Mouse (Mus musculus): Measurements from ENCODE around the gene Klb. TPM values are rescaled to one million over a fixed set of nuclear protein-coding genes. Genes with fewer than 3 reads are reported as not detected.

The Klb gene
- total and polyA plus RNA-seq, 2 experiments from 2014 or later, result 0.05 to 0.29 TPM

DNA sequence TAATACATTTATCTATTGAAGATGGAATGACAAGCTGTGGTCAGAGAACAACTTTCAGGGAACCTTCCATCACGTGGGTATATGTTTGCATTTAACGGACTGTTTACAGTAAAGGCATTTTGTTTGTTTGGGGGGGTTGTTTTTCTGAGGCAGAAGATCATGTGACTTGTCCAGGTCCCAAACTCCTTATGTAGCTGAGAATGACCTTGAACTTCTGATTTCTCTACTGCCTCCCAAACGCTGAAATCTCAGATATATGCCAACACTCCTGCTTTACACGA is 12.1 kb upstream of the Klb start:
- peak overlapping the region; percentile 58 for H3K4me2 ChIP-seq (ENCODE audit: low read depth)
- no peaks in the 10 kb centered on the region for H3K36me3 ChIP-seq (ENCODE audit: insufficient read depth)
- no peak overlapping the region for H3K27ac ChIP-seq (ENCODE audit: low read depth, low read length)
- H3K4me1 ChIP-seq (ENCODE audit: insufficient read depth), result 0 out of 2 replicates have a peak, but pooled peaks cover 5% of the 10 kb centered on the region
- no peak overlapping the region for H3K9ac ChIP-seq
- H3K4me3 ChIP-seq (ENCODE audit: low read depth, low read length), result peak overlapping the region; percentile 60
- TF ChIP-seq CTCF (IDR thresholded peaks at IDR 0.05; ENCODE audit: low read depth), result no peak
- H3K9me3 ChIP-seq (ENCODE audit: low read length), result no peaks in the 10 kb centered on the region
- ATAC-seq, result no peak
- 25% methylated on average over 4 of the region's 4 CpGs for WGBS
- DNase-seq, result peak; percentile 1
- no peaks in the 10 kb centered on the region for H3K27me3 ChIP-seq (ENCODE audit: insufficient read depth, low read length)

DNA sequence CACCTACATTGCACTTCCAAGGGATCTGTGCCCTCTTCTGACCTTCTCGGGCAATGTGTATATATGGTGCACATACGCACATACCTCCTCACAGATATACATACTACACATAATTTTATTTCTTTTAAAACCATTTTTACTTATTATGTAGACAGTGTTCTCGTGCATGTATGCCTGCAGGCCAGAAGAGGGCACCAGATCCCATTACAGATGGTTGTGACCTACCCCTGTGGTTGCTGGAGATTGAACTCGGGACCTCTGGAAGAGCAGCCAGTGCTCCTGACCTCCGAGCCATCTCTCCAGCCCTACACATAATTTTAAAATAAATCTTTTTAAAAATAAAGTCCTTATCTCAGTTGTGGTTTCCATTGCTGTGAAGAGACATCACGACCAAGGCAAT is 9.7 kb upstream of the Klb start:
- Histone ChIP-seq H3K4me1 (ENCODE audit: insufficient read depth) (0 out of 2 replicates have a peak, but pooled peaks cover 5% of the 10 kb centered on the region), H3K4me3 (ENCODE audit: low read depth, low read length) (no peak overlapping the region), H3K9me3 (ENCODE audit: low read length) (no peaks in the 10 kb centered on the region), H3K4me2 (ENCODE audit: low read depth) (no peak overlapping the region), H3K27me3 (ENCODE audit: insufficient read depth, low read length) (no peaks in the 10 kb centered on the region), H3K27ac (ENCODE audit: low read depth, low read length) (no peak overlapping the region), H3K36me3 (ENCODE audit: insufficient read depth) (no peaks in the 10 kb centered on the region), H3K9ac (no peak overlapping the region)
- DNase-seq, result no peak
- 89% methylated on average over 6 of the region's 6 CpGs for WGBS
- no peak for ATAC-seq
- 0 out of 2 replicates have a peak, but pooled peaks have one; percentile 5 for TF ChIP-seq CTCF (IDR thresholded peaks at IDR 0.05; ENCODE audit: low read depth)

DNA sequence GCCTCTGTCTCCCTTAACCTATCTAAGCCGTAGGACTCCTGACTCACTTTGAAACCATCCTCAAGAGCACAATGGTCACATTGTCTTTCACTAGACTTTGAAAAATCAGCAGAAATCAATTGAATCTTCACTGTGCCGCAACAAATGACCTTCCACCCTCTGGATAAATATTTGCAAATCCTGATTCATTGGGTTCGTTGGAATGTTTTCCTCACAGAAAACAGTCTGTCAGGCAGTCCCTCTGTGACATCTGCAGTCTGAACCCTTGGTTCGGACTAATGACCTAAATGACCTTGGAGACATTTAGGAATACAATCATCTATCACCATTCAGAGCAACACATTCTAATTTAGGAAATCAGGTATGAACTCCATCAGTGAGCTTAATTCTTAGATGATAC is 7.9 kb upstream of the Klb start:
- 65% methylated on average over 4 of the region's 4 CpGs for WGBS
- ATAC-seq, result no peak

DNA sequence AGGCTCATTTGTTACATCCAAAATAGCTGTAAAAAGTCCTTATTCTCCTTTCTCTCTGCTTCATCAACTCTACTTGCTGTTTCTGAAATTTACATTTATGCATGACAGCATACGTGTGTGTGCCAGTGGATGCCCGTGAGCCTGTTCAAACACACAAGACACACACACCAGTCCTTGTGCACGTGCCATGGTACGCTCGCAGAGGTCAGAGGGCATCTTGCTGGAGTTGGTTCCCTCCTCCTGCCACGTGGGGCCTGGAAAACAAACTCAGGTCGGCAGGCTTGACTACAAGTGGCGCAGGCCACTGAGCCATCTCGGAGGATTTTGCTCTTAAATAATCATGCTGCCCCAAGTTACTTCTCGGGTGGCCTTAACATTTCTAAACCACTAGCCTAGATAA is 2.4 kb downstream of the Klb start:
- no peak overlapping the region for H3K4me2 ChIP-seq (ENCODE audit: low read depth)
- H3K27me3 ChIP-seq (ENCODE audit: insufficient read depth, low read length), result no peaks in the 10 kb centered on the region
- DNase-seq (no peak), ATAC-seq (no peak)
- no peak overlapping the region for H3K4me3 ChIP-seq (ENCODE audit: low read depth, low read length)
- no peak for TF ChIP-seq CTCF (IDR thresholded peaks at IDR 0.05; ENCODE audit: low read depth)
- H3K9ac ChIP-seq, result no peak overlapping the region
- no peaks in the 10 kb centered on the region for H3K4me1 ChIP-seq (ENCODE audit: insufficient read depth)
- no peak overlapping the region for H3K27ac ChIP-seq (ENCODE audit: low read depth, low read length)
- no peaks in the 10 kb centered on the region for H3K36me3 ChIP-seq (ENCODE audit: insufficient read depth)
- WGBS, result 81% methylated on average over 10 of the region's 10 CpGs
- H3K9me3 ChIP-seq (ENCODE audit: low read length), result no peaks in the 10 kb centered on the region

More for the DNA sequence above, 7.9 kb upstream of the Klb start:
- Histone ChIP-seq H3K36me3 (ENCODE audit: insufficient read depth) (no peaks in the 10 kb centered on the region), H3K9me3 (ENCODE audit: low read length) (no peaks in the 10 kb centered on the region), H3K27me3 (ENCODE audit: insufficient read depth, low read length) (no peaks in the 10 kb centered on the region), H3K4me1 (ENCODE audit: insufficient read depth) (0 out of 2 replicates have a peak, but pooled peaks cover 5% of the 10 kb centered on the region), H3K27ac (ENCODE audit: low read depth, low read length) (no peak overlapping the region), H3K4me3 (ENCODE audit: low read depth, low read length) (no peak overlapping the region), H3K4me2 (ENCODE audit: low read depth) (no peak overlapping the region), H3K9ac (no peak overlapping the region)
- no peak for DNase-seq
- no peak for TF ChIP-seq CTCF (IDR thresholded peaks at IDR 0.05; ENCODE audit: low read depth)

DNA sequence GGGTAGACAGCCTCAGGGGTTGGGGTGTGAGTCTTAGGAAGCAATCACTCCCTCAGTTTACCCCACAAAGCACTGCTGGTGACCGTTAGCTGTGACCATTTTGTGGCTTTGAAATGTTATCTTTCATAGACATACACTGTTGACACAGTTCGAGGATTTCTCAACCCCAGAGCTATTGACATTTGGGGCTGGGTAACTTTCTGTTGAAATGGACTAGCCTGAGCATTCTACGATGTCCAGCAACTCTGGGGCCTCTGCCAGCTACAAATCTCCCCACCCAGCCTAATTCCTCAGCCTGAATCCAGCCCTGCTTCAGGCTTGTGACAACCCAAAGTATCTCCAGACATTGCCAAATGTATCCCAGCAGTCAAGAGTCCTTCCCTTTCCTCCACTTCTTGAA is 6.0 kb downstream of the Klb start:
- DNase-seq (no peak), ATAC-seq (no peak)
- Histone ChIP-seq H3K36me3 (ENCODE audit: insufficient read depth) (no peaks in the 10 kb centered on the region), H3K27me3 (ENCODE audit: insufficient read depth, low read length) (no peaks in the 10 kb centered on the region), H3K9me3 (ENCODE audit: low read length) (no peaks in the 10 kb centered on the region), H3K4me1 (ENCODE audit: insufficient read depth) (no peaks in the 10 kb centered on the region), H3K4me2 (ENCODE audit: low read depth) (no peak overlapping the region), H3K27ac (ENCODE audit: low read depth, low read length) (no peak overlapping the region), H3K9ac (no peak overlapping the region), H3K4me3 (ENCODE audit: low read depth, low read length) (no peak overlapping the region)
- 85% methylated on average over 3 of the region's 3 CpGs for WGBS
- no peak for TF ChIP-seq CTCF (IDR thresholded peaks at IDR 0.05; ENCODE audit: low read depth)

DNA sequence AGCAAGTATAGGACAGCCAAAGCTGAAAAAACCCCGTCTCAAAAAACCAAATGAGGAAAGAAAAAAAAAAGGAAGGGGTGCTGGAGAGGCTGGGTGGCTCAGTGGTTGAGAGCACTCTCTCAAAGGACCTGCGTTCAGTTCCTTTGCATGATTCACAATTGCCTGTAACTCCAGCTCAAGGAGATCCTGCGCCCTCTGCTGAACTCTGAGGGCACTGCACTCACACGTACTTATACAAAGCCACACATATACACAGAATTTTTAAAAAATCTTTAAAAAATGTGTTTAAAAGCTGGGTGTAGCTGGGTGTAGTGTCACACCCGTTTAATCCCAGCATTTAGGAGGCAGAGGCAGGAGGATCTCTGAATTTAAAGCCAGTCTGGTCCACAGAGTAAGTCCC is 6.9 kb downstream of the Klb start:
- no peak overlapping the region for H3K4me2 ChIP-seq (ENCODE audit: low read depth)
- DNase-seq, result no peak
- no peaks in the 10 kb centered on the region for H3K27me3 ChIP-seq (ENCODE audit: insufficient read depth, low read length)
- no peaks in the 10 kb centered on the region for H3K36me3 ChIP-seq (ENCODE audit: insufficient read depth)
- H3K4me3 ChIP-seq (ENCODE audit: low read depth, low read length), result no peak overlapping the region
- no peak overlapping the region for H3K9ac ChIP-seq
- WGBS, result 80% methylated on average over 5 of the region's 5 CpGs
- H3K9me3 ChIP-seq (ENCODE audit: low read length), result no peaks in the 10 kb centered on the region
- no peak for TF ChIP-seq CTCF (IDR thresholded peaks at IDR 0.05; ENCODE audit: low read depth)
- H3K4me1 ChIP-seq (ENCODE audit: insufficient read depth), result no peaks in the 10 kb centered on the region
- H3K27ac ChIP-seq (ENCODE audit: low read depth, low read length), result no peak overlapping the region
- no peak for ATAC-seq

DNA sequence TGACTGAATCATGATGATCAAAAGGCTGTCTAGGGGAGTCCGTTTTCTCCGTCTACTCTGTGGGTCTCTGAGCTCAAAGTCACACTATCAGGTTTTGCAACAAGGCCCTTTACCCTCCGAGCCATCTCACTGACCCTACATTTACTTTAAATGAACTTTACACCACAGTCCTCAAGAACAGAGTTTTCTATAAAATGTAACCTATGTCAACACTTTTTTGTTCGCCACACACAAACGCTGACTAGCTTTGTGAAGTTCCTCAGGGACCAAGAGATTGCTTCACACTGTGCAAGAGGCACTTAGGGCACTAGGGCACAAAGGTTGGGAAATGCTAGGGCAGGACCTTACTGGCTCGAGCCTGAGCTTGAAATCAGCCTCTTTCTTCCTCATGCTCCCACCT is 8.7 kb downstream of the Klb start:
- H3K9me3 ChIP-seq (ENCODE audit: low read length), result no peaks in the 10 kb centered on the region
- DNase-seq, result no peak
- H3K4me2 ChIP-seq (ENCODE audit: low read depth), result no peak overlapping the region
- ATAC-seq, result no peak
- H3K4me3 ChIP-seq (ENCODE audit: low read depth, low read length), result no peak overlapping the region
- H3K27ac ChIP-seq (ENCODE audit: low read depth, low read length), result no peak overlapping the region
- H3K9ac ChIP-seq, result no peak overlapping the region
- H3K27me3 ChIP-seq (ENCODE audit: insufficient read depth, low read length), result no peaks in the 10 kb centered on the region
- no peak for TF ChIP-seq CTCF (IDR thresholded peaks at IDR 0.05; ENCODE audit: low read depth)
- no peaks in the 10 kb centered on the region for H3K36me3 ChIP-seq (ENCODE audit: insufficient read depth)
- 86% methylated on average over 6 of the region's 6 CpGs for WGBS
- H3K4me1 ChIP-seq (ENCODE audit: insufficient read depth), result no peaks in the 10 kb centered on the region

DNA sequence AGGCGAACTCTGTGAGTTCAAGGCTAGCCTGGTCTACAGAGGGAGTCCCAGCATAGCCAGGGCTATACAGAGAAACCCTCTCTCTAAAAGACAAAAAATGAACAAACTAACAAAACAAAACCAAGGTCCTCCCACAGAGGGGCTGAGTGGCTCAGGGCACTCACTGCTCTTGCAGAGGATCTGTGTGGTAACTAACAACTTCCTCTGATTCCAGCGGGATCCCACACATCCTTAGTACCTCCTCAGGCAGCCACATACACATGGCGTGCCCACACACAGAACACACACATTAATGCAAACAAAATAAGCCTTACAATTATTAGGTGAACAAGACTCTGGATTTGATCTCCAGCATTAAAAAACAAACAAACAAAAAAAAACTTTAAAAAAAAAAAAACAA is 9.7 kb downstream of the Klb start:
- Histone ChIP-seq H3K9me3 (ENCODE audit: low read length) (no peaks in the 10 kb centered on the region), H3K27ac (ENCODE audit: low read depth, low read length) (no peak overlapping the region), H3K9ac (no peak overlapping the region), H3K4me1 (ENCODE audit: insufficient read depth) (no peaks in the 10 kb centered on the region), H3K4me3 (ENCODE audit: low read depth, low read length) (no peak overlapping the region), H3K27me3 (ENCODE audit: insufficient read depth, low read length) (no peaks in the 10 kb centered on the region), H3K36me3 (ENCODE audit: insufficient read depth) (no peaks in the 10 kb centered on the region), H3K4me2 (ENCODE audit: low read depth) (no peak overlapping the region)
- ATAC-seq, result no peak
- DNase-seq, result no peak
- WGBS, result 91% methylated on average over 3 of the region's 3 CpGs
- TF ChIP-seq CTCF (IDR thresholded peaks at IDR 0.05; ENCODE audit: low read depth), result no peak

Data from forebrain, postnatal 0 days (tissue).